Mouse (Mus musculus): ENCODE measurements around the gene Gm36210. TPM values are rescaled to one million over a fixed set of nuclear protein-coding genes. Genes with fewer than 3 reads are reported as not detected.

Gm36210 gene
- total and polyA plus RNA-seq, 3 experiments, result 0.15 to 0.97 TPM; not detected in 1

- no peak for DNase-seq (ENCODE audit: low read depth, low spot score)
- TF ChIP-seq CHD2 (IDR thresholded peaks at IDR 0.05; ENCODE audit: low read length) (no peak), ZKSCAN1 (IDR thresholded peaks at IDR 0.05; ENCODE audit: low read depth, low read length) (no peak), ZNF384 (IDR thresholded peaks at IDR 0.05; ENCODE audit: low read depth, low read length) (no peak), SMC3 (IDR thresholded peaks at IDR 0.05; ENCODE audit: low read depth, low read length) (no peak), TBP (IDR thresholded peaks at IDR 0.05; ENCODE audit: low read depth, low read length) (no peak), MAZ (IDR thresholded peaks at IDR 0.05; ENCODE audit: low read depth, low read length) (no peak), RCOR1 (IDR thresholded peaks at IDR 0.05; ENCODE audit: low read depth, low read length) (no peak)
- Histone ChIP-seq H3K27ac (ENCODE audit: control insufficient read depth, low read depth, low read length) (no peak overlapping the region), H3K27me3 (ENCODE audit: control insufficient read depth in 1 of 2, insufficient read depth in 2 of 2, low read length in 2 of 2) (peaks cover 0 to 2% of the 10 kb centered on the region in 2 experiments; a peak in 3 of 4 replicates), H3K4me3 (ENCODE audit: control insufficient read depth in 1 of 2, insufficient read depth in 1 of 2, low read depth in 2 of 2, low read length in 2 of 2) (no peak overlapping the region), H3K36me3 (ENCODE audit: control insufficient read depth in 1 of 2, insufficient read depth in 2 of 2, low read length in 2 of 2) (no peaks in the 10 kb centered on the region), H3K4me1 (ENCODE audit: control insufficient read depth in 1 of 2, insufficient read depth in 2 of 2, low read length in 2 of 2) (no peaks in the 10 kb centered on the region), H3K9ac (ENCODE audit: control insufficient read depth, low read depth, low read length, poor library complexity, severe bottlenecking) (no peak overlapping the region), H3K79me2 (ENCODE audit: control insufficient read depth, insufficient read depth, low read length, poor library complexity) (no peaks in the 10 kb centered on the region), H3K9me3 (replicated peaks; ENCODE audit: insufficient read depth, low read length) (no peaks in the 10 kb centered on the region)
Observed at GRCm38 (mm10) chr7:4933103-4933502, 26.8 kb upstream of the Gm36210 start.

- Histone ChIP-seq H3K79me2 (ENCODE audit: control insufficient read depth, insufficient read depth, low read length, poor library complexity) (no peaks in the 10 kb centered on the region), H3K27ac (ENCODE audit: control insufficient read depth, low read depth, low read length) (no peak overlapping the region), H3K27me3 (ENCODE audit: control insufficient read depth in 1 of 2, insufficient read depth in 2 of 2, low read length in 2 of 2) (peaks cover 0 to 2% of the 10 kb centered on the region in 2 experiments; a peak in 3 of 4 replicates), H3K9ac (ENCODE audit: control insufficient read depth, low read depth, low read length, poor library complexity, severe bottlenecking) (no peak overlapping the region), H3K4me3 (ENCODE audit: control insufficient read depth in 1 of 2, insufficient read depth in 1 of 2, low read depth in 2 of 2, low read length in 2 of 2) (no peak overlapping the region), H3K36me3 (ENCODE audit: control insufficient read depth in 1 of 2, insufficient read depth in 2 of 2, low read length in 2 of 2) (no peaks in the 10 kb centered on the region), H3K4me1 (ENCODE audit: control insufficient read depth in 1 of 2, insufficient read depth in 2 of 2, low read length in 2 of 2) (no peaks in the 10 kb centered on the region), H3K9me3 (replicated peaks; ENCODE audit: insufficient read depth, low read length) (no peaks in the 10 kb centered on the region)
- DNase-seq (ENCODE audit: low read depth, low spot score), result no peak
- TF ChIP-seq GABPA (IDR thresholded peaks at IDR 0.05; ENCODE audit: low read depth, low read length) (no peak), GATA1 (IDR thresholded peaks at IDR 0.05; ENCODE audit: low read depth, low read length) (no peak), TBP (IDR thresholded peaks at IDR 0.05; ENCODE audit: low read depth, low read length) (no peak), MAFK (IDR thresholded peaks at IDR 0.05; ENCODE audit: borderline replicate concordance, low read depth, low read length) (no peak), E2F4 (IDR thresholded peaks at IDR 0.05; ENCODE audit: borderline replicate concordance, low read depth, low read length) (no peak), MYC (IDR thresholded peaks at IDR 0.05; ENCODE audit: low read depth, low read length) (no peak), POLR2AphosphoS2 (IDR thresholded peaks at IDR 0.05; ENCODE audit: low read length) (no peak), ETS1 (IDR thresholded peaks at IDR 0.05; ENCODE audit: low read depth, low read length) (no peak), NELFE (IDR thresholded peaks at IDR 0.05; ENCODE audit: low read depth, low read length) (no peak), SMC3 (IDR thresholded peaks at IDR 0.05; ENCODE audit: low read depth, low read length) (no peak), CTCF (IDR thresholded peaks at IDR 0.05 in 2 of 3, conservative IDR thresholded peaks at IDR 0.05 in 1 of 3; ENCODE audit: control insufficient read depth in 1 of 3, insufficient read depth in 1 of 3, low read depth in 2 of 3, low read length in 3 of 3, poor library complexity in 1 of 3, severe bottlenecking in 1 of 3) (no peak), ELF1 (IDR thresholded peaks at IDR 0.05; ENCODE audit: low read depth, low read length) (no peak), SIN3A (IDR thresholded peaks at IDR 0.05; ENCODE audit: low read length) (no peak), BHLHE40 (IDR thresholded peaks at IDR 0.05; ENCODE audit: borderline replicate concordance, low read depth, low read length) (no peak), RAD21 (IDR thresholded peaks at IDR 0.05; ENCODE audit: low read depth, low read length) (no peak), USF1 (IDR thresholded peaks at IDR 0.05; ENCODE audit: low read depth, low read length) (no peak), TCF12 (IDR thresholded peaks at IDR 0.05; ENCODE audit: low read depth, low read length) (no peak)
Observed at GRCm38 (mm10) chr7:4928323-4928722, 22.0 kb upstream of the Gm36210 start.

Measured in MEL (cell line).